Mouse (Mus musculus): ENCODE data around the gene Fignl1.

- TF ChIP-seq E2F4 (IDR thresholded peaks at IDR 0.05; ENCODE audit: insufficient read depth) (no peak), TCF12 (IDR thresholded peaks at IDR 0.05; ENCODE audit: insufficient read depth, poor library complexity, severe bottlenecking) (no peak), CEBPB (IDR thresholded peaks at IDR 0.05; ENCODE audit: insufficient read depth, poor library complexity, severe bottlenecking) (no peak), POLR2A (IDR thresholded peaks at IDR 0.05; ENCODE audit: insufficient read length, low read depth) (no peak), USF1 (IDR thresholded peaks at IDR 0.05; ENCODE audit: low read depth) (no peak), POLR2AphosphoS2 (IDR thresholded peaks at IDR 0.05; ENCODE audit: insufficient read length, low read depth) (no peak), TCF3 (IDR thresholded peaks at IDR 0.05; ENCODE audit: insufficient read length, low read depth) (no peak), MYOD1 (IDR thresholded peaks at IDR 0.05; ENCODE audit: control insufficient read depth in 1 of 3, insufficient read length in 2 of 3, low read depth in 2 of 3) (no peak), MAX (IDR thresholded peaks at IDR 0.05; ENCODE audit: low read depth) (no peak), MYOG (IDR thresholded peaks at IDR 0.05; ENCODE audit: control insufficient read depth in 1 of 3, insufficient read depth in 1 of 3, insufficient read length in 2 of 3, low read depth in 2 of 3) (no peak), REST (IDR thresholded peaks at IDR 0.05; ENCODE audit: insufficient read depth, insufficient read length) (no peak), SRF (IDR thresholded peaks at IDR 0.05; ENCODE audit: control insufficient read depth, insufficient read length, low read depth) (no peak)
Measured at GRCm38 (mm10) chr11:11829161-11830000, 20.6 kb upstream of the Fignl1 start.

All from myocyte (in vitro differentiated cells).